Mouse (Mus musculus) small intestine, adult 2 months (tissue): ENCODE results near the gene LTO1. TPM values are rescaled to one million over a fixed set of nuclear protein-coding genes. Genes with fewer than 3 reads are reported as not detected.
A peak's percentile ranks its signal among the peaks of the same experiment; 100 is the strongest.

Source experiments
- H3K27ac ChIP-seq: fragments of 200-500 bp; 2 replicates; pipeline ENCODE4 v1.5.1; 2012; ENCODE audit warnings: low read depth, low read length, control low read depth, inconsistent platforms; ENCODE audit not compliant: insufficient read depth
- H3K27me3 ChIP-seq: fragments of 200-500 bp; 2 replicates; pipeline ENCODE4 v1.6.1; 2012; ENCODE audit warnings: mild to moderate bottlenecking, moderate library complexity, low read length, inconsistent platforms; ENCODE audit not compliant: control insufficient read depth, insufficient read depth
- H3K36me3 ChIP-seq: fragments of 200-500 bp; 2 replicates; pipeline ENCODE4 v1.6.1; 2012; ENCODE audit warnings: mild to moderate bottlenecking, low read length, control low read depth, inconsistent platforms; ENCODE audit not compliant: control insufficient read depth, insufficient read depth
- H3K4me1 ChIP-seq: fragments of 200-500 bp; 2 replicates; pipeline ENCODE4 v1.6.1; 2012; ENCODE audit warnings: low read length, inconsistent platforms, mixed read lengths; ENCODE audit not compliant: control insufficient read depth, insufficient read depth, insufficient read length
- H3K4me3 ChIP-seq: fragments of 200-500 bp; 2 replicates; pipeline ENCODE4 v1.5.1; 2012; ENCODE audit warnings: low read depth, mild to moderate bottlenecking, control low read depth, inconsistent platforms, low read length, moderate library complexity
- CTCF ChIP-seq: fragments of 200-500 bp; IDR thresholded peaks from 2 replicates; pipeline ENCODE4 v1.5.1; 2012; ENCODE audit warnings: low read depth, mild to moderate bottlenecking, control low read depth, inconsistent platforms, low read length, moderate library complexity, mixed read lengths; ENCODE audit not compliant: insufficient replicate concordance, insufficient read length; ENCODE audit errors: extremely low read depth
- POLR2A ChIP-seq: fragments of 200-500 bp; IDR thresholded peaks from 2 replicates; pipeline ENCODE4 v1.6.1; 2012; ENCODE audit warnings: low read depth, mild to moderate bottlenecking, control low read depth, inconsistent platforms, low read length, moderate library complexity
- WGBS: fragments of 180-500 bp; shearing (Covaris S2); methylation state at CpG from one replicate; pipeline ENCODE4 v1.1.7; 2018; 5-methylcytosine and 5-hydroxymethylcytosine counted together
- polyA plus RNA-seq: library from polyadenylated mRNA; depleted of rRNA; stranded (reverse); fragments of >200 nt; gene quantifications from 2 replicates; pipeline ENCODE4 v1.2.3, GENCODE M21; 2012; rRNA removed

Gene LTO1
- 6.4 and 14.1 TPM in 2 replicates for polyA plus RNA-seq

GRCm38 (mm10) chr7:144914948-144915750, at the start of gene LTO1:
LTO1 (plus strand) TSS chr7:144915100.
- Histone ChIP-seq H3K27me3 (no peaks in the 10 kb centered on the region), H3K36me3 (peaks cover 18% of the 10 kb centered on the region), H3K4me1 (peaks cover 9% of the 10 kb centered on the region), H3K4me3 (peak within 1 kb of the TSS; percentile 91), H3K27ac (peak within 1 kb of the TSS; percentile 60; the same call in 1 of the 2 replicates)
- no peak for TF ChIP-seq POLR2A
- TF ChIP-seq CTCF: no peak
- WGBS: under 1% methylated on average over 55 of the region's 55 CpGs

GRCm38 (mm10) chr7:144867161-144867560, 47.7 kb upstream of the LTO1 start:
- peaks cover 6% of the 10 kb centered on the region; the same call in 1 of the 2 replicates for H3K4me1 ChIP-seq
- WGBS: 37% methylated on average over 4 of the region's 4 CpGs
- TF ChIP-seq CTCF (no peak), POLR2A (no peak)
- H3K27me3 ChIP-seq: peaks cover 19% of the 10 kb centered on the region
- H3K27ac ChIP-seq: no peak overlapping the region
- no peak overlapping the region for H3K4me3 ChIP-seq
- no peaks in the 10 kb centered on the region for H3K36me3 ChIP-seq

GRCm38 (mm10) chr7:144867602-144868001, 47.3 kb upstream of the LTO1 start:
- H3K27me3 ChIP-seq: peaks cover 15% of the 10 kb centered on the region
- TF ChIP-seq POLR2A: no peak
- TF ChIP-seq CTCF: no peak
- no peaks in the 10 kb centered on the region for H3K36me3 ChIP-seq
- no peak overlapping the region for H3K4me3 ChIP-seq
- peaks cover 6% of the 10 kb centered on the region; the same call in 1 of the 2 replicates for H3K4me1 ChIP-seq
- no peak overlapping the region for H3K27ac ChIP-seq
- 83% methylated on average over 8 of the region's 8 CpGs for WGBS

- Histone ChIP-seq H3K4me1 (peaks cover 2% of the 10 kb centered on the region; the same call in 1 of the 2 replicates), H3K4me3 (no peak overlapping the region), H3K27me3 (no peaks in the 10 kb centered on the region), H3K36me3 (no peaks in the 10 kb centered on the region), H3K27ac (no peak overlapping the region)
- 73% methylated on average over 4 of the region's 4 CpGs for whole genome bisulfite sequencing
- TF ChIP-seq POLR2A (no peak), CTCF (no peak)
These were observed 42.5 kb upstream of the LTO1 start for GRCm38 (mm10) chr7:144872420-144872819.

DNA sequence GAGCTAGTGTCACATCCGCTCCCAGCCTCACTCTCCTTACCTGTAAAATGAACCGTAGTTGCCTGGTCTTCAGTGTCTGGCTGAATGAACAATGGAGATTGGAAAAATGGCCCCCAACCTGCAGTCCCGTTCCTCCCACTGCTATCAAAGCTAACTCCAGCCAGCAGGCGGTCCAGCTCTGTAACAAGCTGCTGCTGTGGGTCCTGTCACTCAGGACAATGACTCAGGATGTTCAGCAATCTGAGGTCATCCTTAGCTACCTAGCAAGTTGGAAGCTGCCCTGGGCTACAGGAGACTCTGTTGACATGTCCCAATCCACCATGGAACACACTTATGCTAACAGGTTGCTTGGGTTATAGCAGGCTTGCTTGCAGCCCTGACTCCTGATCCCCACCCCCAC, 41.7 kb upstream of the LTO1 start:
- no peak overlapping the region for H3K4me3 ChIP-seq
- H3K27ac ChIP-seq: no peak overlapping the region
- TF ChIP-seq CTCF: no peak
- TF ChIP-seq POLR2A: no peak
- no peaks in the 10 kb centered on the region for H3K36me3 ChIP-seq
- no peaks in the 10 kb centered on the region for H3K4me1 ChIP-seq
- H3K27me3 ChIP-seq: no peaks in the 10 kb centered on the region
- 82% methylated on average over 4 of the region's 4 CpGs for WGBS

DNA sequence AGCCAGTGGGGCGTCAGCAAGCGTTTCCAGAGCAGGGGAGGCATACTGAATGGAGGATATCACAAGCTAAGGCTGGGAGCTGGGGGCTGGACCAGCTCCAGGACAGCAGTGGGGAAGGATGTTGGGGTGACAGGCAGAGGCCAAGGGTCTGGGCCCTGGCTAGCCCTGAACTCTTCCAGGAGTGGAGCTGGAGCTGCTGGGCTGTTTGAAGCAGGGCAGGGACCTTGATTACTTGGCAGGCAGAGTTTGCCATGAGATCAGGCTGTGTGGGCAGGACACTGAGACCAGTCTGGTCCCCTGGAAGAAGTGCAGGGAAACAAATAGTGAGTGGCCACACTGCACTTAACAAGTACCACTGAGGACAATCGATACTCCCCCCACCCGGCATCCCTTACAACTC, 40.7 kb upstream of the LTO1 start:
- WGBS: 76% methylated on average over 4 of the region's 4 CpGs
- H3K36me3 ChIP-seq: no peaks in the 10 kb centered on the region
- no peak overlapping the region for H3K4me3 ChIP-seq
- no peaks in the 10 kb centered on the region for H3K27me3 ChIP-seq
- no peak overlapping the region for H3K27ac ChIP-seq
- TF ChIP-seq CTCF (no peak), POLR2A (no peak)
- no peaks in the 10 kb centered on the region for H3K4me1 ChIP-seq

GRCm38 (mm10) chr7:144878401-144878800, 36.5 kb upstream of the LTO1 start:
- Histone ChIP-seq H3K27me3 (no peaks in the 10 kb centered on the region), H3K36me3 (no peaks in the 10 kb centered on the region), H3K4me3 (no peak overlapping the region), H3K27ac (no peak overlapping the region), H3K4me1 (no peaks in the 10 kb centered on the region)
- WGBS: 90% methylated on average over 1 of the region's 1 CpGs
- no peak for TF ChIP-seq POLR2A
- no peak for TF ChIP-seq CTCF
